Mouse (Mus musculus): Measurements from ENCODE around the gene Kcnq4. TPM values are rescaled to one million over a fixed set of nuclear protein-coding genes. Genes with fewer than 3 reads are reported as not detected.

The Kcnq4 gene
- polyA plus RNA-seq, 1 experiment from 2014 or later, result 0.54 TPM

DNA sequence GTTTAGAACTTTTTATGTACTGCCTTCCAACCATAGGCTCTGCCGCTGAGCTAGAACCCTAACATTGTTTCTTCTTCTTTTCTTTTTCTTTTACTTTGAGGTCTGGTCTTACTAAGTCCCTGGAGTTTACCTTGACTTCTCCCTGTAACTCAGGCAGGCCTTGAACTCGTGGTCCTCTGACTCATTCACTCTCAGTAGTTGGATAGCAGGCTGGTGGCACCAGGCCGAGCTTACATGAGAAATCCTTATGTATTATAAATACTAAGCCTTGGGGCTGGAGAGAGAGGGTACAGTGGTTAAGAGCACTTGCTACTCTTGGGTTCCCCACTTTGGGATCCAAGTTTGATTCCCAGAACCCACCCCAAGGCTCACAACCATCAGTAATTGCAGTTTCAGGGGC lies 74.8 kb downstream of the Kcnq4 start:
- 87% methylated on average over 3 of the region's 3 CpGs for WGBS
- Histone ChIP-seq H3K27ac (replicated peaks in 1 of 2; ENCODE audit: control insufficient read depth in 1 of 2, insufficient read depth in 1 of 2, low read depth in 2 of 2, low read length in 2 of 2) (no peak overlapping the region), H3K36me3 (ENCODE audit: control insufficient read depth, insufficient read depth, low read length) (no peaks in the 10 kb centered on the region), H3K4me3 (ENCODE audit: control insufficient read depth in 1 of 2, insufficient read depth in 1 of 2, low read depth in 1 of 2, low read length in 2 of 2) (no peak overlapping the region), H3K27me3 (ENCODE audit: control insufficient read depth, insufficient read depth, low read length) (no peaks in the 10 kb centered on the region), H3K9me3 (ENCODE audit: control insufficient read depth, low read length) (no peaks in the 10 kb centered on the region), H3K4me2 (ENCODE audit: low read length) (no peak overlapping the region), H3K4me1 (ENCODE audit: control insufficient read depth in 2 of 2, insufficient read depth in 2 of 2, low read length in 2 of 2) (peaks cover 7 to 8% of the 10 kb centered on the region in 2 experiments; a peak in 2 of 4 replicates), H3K9ac (ENCODE audit: low read length) (no peak overlapping the region)
- ATAC-seq (ENCODE audit: insufficient number of reproducible peaks, insufficient read depth, low FRiP score, low read depth), result no peak

DNA sequence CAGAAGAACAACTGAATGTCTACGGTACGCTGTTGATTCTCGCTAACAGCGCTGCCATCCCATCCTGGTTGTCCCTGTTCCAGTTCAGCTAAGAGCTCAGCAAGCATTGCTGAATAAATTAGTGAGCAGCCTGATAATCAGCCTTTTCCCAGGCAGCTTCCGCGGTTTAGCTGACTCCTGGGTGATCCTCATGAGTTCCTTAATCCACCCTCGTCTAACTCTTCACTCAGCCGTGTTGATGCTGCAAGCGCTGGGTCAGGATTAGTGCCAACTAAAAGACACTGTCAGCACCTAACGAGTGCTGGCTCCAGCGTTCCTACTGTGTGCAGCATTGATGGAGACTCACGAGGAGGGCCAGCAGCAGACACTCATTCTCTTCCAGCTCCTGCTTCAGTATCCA lies 77.4 kb downstream of the Kcnq4 start:
- Histone ChIP-seq H3K9me3 (ENCODE audit: control insufficient read depth, low read length) (no peaks in the 10 kb centered on the region), H3K27me3 (ENCODE audit: control insufficient read depth, insufficient read depth, low read length) (peaks cover 10% of the 10 kb centered on the region; the same call in 1 of the 2 replicates), H3K4me2 (ENCODE audit: low read length) (no peak overlapping the region), H3K27ac (replicated peaks in 1 of 2; ENCODE audit: control insufficient read depth in 1 of 2, insufficient read depth in 1 of 2, low read depth in 2 of 2, low read length in 2 of 2) (no peak overlapping the region), H3K4me1 (ENCODE audit: control insufficient read depth in 2 of 2, insufficient read depth in 2 of 2, low read length in 2 of 2) (peaks cover 9 to 22% of the 10 kb centered on the region in 2 experiments; a peak in 3 of 4 replicates), H3K36me3 (ENCODE audit: control insufficient read depth, insufficient read depth, low read length) (no peaks in the 10 kb centered on the region), H3K4me3 (ENCODE audit: control insufficient read depth in 1 of 2, insufficient read depth in 1 of 2, low read depth in 1 of 2, low read length in 2 of 2) (no peak overlapping the region), H3K9ac (ENCODE audit: low read length) (no peak overlapping the region)
- ATAC-seq (ENCODE audit: insufficient number of reproducible peaks, insufficient read depth, low FRiP score, low read depth), result no peak
- WGBS, result 42% methylated on average over 12 of the region's 12 CpGs

DNA sequence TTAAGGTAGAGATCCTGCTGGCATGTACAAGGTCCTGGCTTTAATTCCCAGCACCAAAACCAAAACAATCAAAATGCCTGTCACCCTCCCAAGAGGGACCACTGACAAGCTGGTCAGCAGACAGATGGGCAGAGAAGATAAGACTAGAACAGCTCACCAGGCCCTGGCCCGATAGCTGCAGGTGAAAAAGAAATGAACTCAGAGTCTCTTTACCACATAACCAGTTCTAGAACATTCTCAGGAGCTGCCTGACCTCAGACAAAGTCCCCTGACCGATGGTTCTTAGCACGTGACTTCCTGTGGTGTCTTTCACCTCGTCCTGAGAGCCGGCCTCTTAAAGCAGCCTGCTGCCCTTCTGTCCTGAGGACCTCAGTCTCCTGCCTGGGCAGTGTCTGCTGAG lies 78.8 kb downstream of the Kcnq4 start:
- H3K27me3 ChIP-seq (ENCODE audit: control insufficient read depth, insufficient read depth, low read length), result peaks cover 10% of the 10 kb centered on the region; the same call in 1 of the 2 replicates
- no peaks in the 10 kb centered on the region for H3K36me3 ChIP-seq (ENCODE audit: control insufficient read depth, insufficient read depth, low read length)
- no peak overlapping the region for H3K4me2 ChIP-seq (ENCODE audit: low read length)
- 73% methylated on average over 5 of the region's 5 CpGs for WGBS
- no peak overlapping the region for H3K9ac ChIP-seq (ENCODE audit: low read length)
- H3K4me3 ChIP-seq (ENCODE audit: control insufficient read depth in 1 of 2, insufficient read depth in 1 of 2, low read depth in 1 of 2, low read length in 2 of 2), result no peak overlapping the region
- no peak for ATAC-seq (ENCODE audit: insufficient number of reproducible peaks, insufficient read depth, low FRiP score, low read depth)
- no peaks in the 10 kb centered on the region for H3K9me3 ChIP-seq (ENCODE audit: control insufficient read depth, low read length)
- H3K4me1 ChIP-seq (ENCODE audit: control insufficient read depth in 2 of 2, insufficient read depth in 2 of 2, low read length in 2 of 2), result peaks cover 11 to 31% of the 10 kb centered on the region in 2 experiments; a peak in 3 of 4 replicates
- H3K27ac ChIP-seq (replicated peaks in 1 of 2; ENCODE audit: control insufficient read depth in 1 of 2, insufficient read depth in 1 of 2, low read depth in 2 of 2, low read length in 2 of 2), result no peak overlapping the region

DNA sequence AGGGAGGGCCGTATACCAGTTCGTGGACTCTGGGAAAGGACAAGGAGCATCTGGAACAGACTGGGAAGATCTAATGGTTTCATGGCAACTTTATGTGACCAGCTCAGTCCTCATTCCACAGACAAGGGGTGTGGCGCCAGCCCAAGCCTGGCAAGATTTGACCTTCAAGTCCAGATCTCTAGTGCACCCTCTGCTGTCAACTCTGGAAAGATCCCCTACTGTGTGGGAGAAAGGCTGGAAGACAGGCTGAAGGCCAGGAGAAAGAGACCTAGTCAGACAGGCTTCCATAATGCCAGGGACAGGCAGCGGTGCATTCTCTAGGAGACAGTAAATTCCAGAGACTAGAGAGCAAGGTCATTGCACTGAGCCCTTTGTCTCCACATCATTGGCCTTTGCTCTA lies 79.9 kb downstream of the Kcnq4 start:
- WGBS, result 77% methylated on average over 4 of the region's 4 CpGs

DNA sequence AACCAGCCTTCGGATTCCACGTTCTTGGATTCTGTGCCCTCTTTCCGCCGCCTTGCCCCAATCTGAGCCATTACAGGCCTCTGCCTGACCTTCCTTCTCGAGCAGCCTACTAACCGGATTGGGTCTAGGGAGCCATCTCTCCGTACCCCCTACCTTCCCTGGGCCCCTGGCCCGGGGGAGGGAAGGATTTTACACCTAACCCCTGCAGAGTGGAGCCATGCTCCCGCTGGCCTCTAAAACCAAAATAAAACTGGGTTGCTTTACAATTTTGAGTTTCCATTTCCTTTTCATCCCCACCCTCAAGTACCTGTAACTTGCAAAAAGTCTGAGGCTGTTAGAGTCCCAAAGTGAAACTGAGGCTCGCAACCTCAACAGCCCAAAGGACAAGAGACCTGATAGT lies 80.9 kb downstream of the Kcnq4 start:
- ATAC-seq (ENCODE audit: insufficient number of reproducible peaks, insufficient read depth, low FRiP score, low read depth), result no peak
- Histone ChIP-seq H3K4me2 (ENCODE audit: low read length) (peak overlapping the region; percentile 91), H3K4me1 (ENCODE audit: control insufficient read depth in 2 of 2, insufficient read depth in 2 of 2, low read length in 2 of 2) (peaks cover 11 to 29% of the 10 kb centered on the region in 2 experiments; a peak in 3 of 4 replicates), H3K9me3 (ENCODE audit: control insufficient read depth, low read length) (no peaks in the 10 kb centered on the region), H3K4me3 (ENCODE audit: control insufficient read depth in 1 of 2, insufficient read depth in 1 of 2, low read depth in 1 of 2, low read length in 2 of 2) (peak overlapping the region; percentile 71 to 75), H3K27me3 (ENCODE audit: control insufficient read depth, insufficient read depth, low read length) (peaks cover 10% of the 10 kb centered on the region; the same call in 1 of the 2 replicates), H3K36me3 (ENCODE audit: control insufficient read depth, insufficient read depth, low read length) (no peaks in the 10 kb centered on the region), H3K27ac (replicated peaks in 1 of 2; ENCODE audit: control insufficient read depth in 1 of 2, insufficient read depth in 1 of 2, low read depth in 2 of 2, low read length in 2 of 2) (peak overlapping the region; percentile 82 to 87), H3K9ac (ENCODE audit: low read length) (peak overlapping the region; percentile 85)
- WGBS, result 11% methylated on average over 10 of the region's 10 CpGs

More for the DNA sequence above, 79.9 kb downstream of the Kcnq4 start:
- H3K4me1 ChIP-seq (ENCODE audit: control insufficient read depth in 2 of 2, insufficient read depth in 2 of 2, low read length in 2 of 2), result peaks cover 11 to 29% of the 10 kb centered on the region in 2 experiments; a peak in 3 of 4 replicates
- H3K9ac ChIP-seq (ENCODE audit: low read length), result peak overlapping the region; percentile 85; the same call in 1 of the 2 replicates
- peak overlapping the region in 1 of 2 experiments; percentile 87; a peak in 1 of 4 replicates for H3K27ac ChIP-seq (replicated peaks in 1 of 2; ENCODE audit: control insufficient read depth in 1 of 2, insufficient read depth in 1 of 2, low read depth in 2 of 2, low read length in 2 of 2)
- H3K4me2 ChIP-seq (ENCODE audit: low read length), result peak overlapping the region; percentile 91
- no peak for ATAC-seq (ENCODE audit: insufficient number of reproducible peaks, insufficient read depth, low FRiP score, low read depth)
- no peaks in the 10 kb centered on the region for H3K36me3 ChIP-seq (ENCODE audit: control insufficient read depth, insufficient read depth, low read length)
- peaks cover 10% of the 10 kb centered on the region; the same call in 1 of the 2 replicates for H3K27me3 ChIP-seq (ENCODE audit: control insufficient read depth, insufficient read depth, low read length)
- H3K4me3 ChIP-seq (ENCODE audit: control insufficient read depth in 1 of 2, insufficient read depth in 1 of 2, low read depth in 1 of 2, low read length in 2 of 2), result peak overlapping the region in 1 of 2 experiments; percentile 71; a peak in 1 of 4 replicates
- H3K9me3 ChIP-seq (ENCODE audit: control insufficient read depth, low read length), result no peaks in the 10 kb centered on the region

DNA sequence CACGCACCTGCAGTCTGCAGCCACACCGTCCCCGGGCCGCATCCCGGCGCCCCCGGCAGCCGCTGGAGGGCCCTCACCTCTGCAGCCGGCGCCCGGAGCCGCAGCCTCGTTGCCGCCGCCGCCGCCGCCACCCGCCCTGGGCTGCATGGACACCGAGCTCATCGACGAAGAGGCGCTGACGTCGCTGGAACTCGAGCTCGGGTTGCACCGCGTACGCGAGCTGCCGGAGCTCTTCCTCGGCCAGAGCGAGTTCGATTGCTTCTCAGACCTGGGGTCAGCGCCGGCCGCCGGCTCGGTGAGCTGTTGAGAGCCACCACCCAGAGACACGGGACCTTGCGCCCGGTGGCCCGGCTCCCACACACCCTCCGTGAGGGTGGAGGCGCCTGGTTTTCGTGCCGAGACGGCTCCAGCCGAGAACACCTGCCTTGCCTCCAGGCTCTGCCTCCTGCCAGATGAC lies 81.3 kb downstream of the Kcnq4 start:
- no peaks in the 10 kb centered on the region for H3K36me3 ChIP-seq (ENCODE audit: control insufficient read depth, insufficient read depth, low read length)
- peak; percentile 43 for ATAC-seq (ENCODE audit: insufficient number of reproducible peaks, insufficient read depth, low FRiP score, low read depth)
- peak overlapping the region; percentile 71 to 75 for H3K4me3 ChIP-seq (ENCODE audit: control insufficient read depth in 1 of 2, insufficient read depth in 1 of 2, low read depth in 1 of 2, low read length in 2 of 2)
- WGBS, result under 1% methylated on average over 47 of the region's 50 CpGs
- H3K27me3 ChIP-seq (ENCODE audit: control insufficient read depth, insufficient read depth, low read length), result peaks cover 10% of the 10 kb centered on the region; the same call in 1 of the 2 replicates
- peak overlapping the region; percentile 85 for H3K9ac ChIP-seq (ENCODE audit: low read length)
- peaks cover 11 to 29% of the 10 kb centered on the region in 2 experiments; a peak in 3 of 4 replicates for H3K4me1 ChIP-seq (ENCODE audit: control insufficient read depth in 2 of 2, insufficient read depth in 2 of 2, low read length in 2 of 2)
- no peaks in the 10 kb centered on the region for H3K9me3 ChIP-seq (ENCODE audit: control insufficient read depth, low read length)
- H3K27ac ChIP-seq (replicated peaks in 1 of 2; ENCODE audit: control insufficient read depth in 1 of 2, insufficient read depth in 1 of 2, low read depth in 2 of 2, low read length in 2 of 2), result peak overlapping the region; percentile 82 to 87
- H3K4me2 ChIP-seq (ENCODE audit: low read length), result peak overlapping the region; percentile 91

DNA sequence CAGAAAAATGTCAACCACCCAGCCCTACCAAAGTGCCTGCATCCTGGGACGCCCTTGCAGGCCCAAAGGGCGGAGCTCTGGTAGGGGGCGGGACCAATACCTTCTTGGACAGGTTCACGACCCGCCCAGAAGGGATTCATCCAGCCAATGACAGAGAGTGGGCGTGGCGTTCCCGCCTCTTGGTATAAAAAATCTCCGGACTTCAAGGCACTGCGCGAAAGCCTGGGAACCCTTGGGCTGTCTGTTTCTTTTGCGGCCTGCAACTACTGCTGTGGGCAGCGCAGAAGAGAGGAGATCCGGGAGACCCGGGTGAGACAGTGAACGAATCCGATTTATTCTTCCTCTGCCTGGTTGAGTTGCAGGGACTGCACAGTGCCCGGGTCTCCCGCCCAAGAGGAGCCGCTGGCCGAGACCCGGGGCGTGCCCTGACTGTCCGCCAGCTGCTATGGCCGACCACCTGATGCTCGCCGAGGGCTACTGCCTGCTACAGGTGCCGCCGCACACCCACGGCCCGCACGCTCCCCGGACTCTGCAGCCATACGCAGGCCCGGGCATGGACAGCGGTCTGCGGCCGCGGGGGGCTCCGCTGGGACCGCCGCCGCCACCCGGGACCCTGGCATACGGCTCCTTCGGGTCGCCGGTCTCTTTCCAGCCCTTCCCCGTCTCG lies 81.9 kb downstream of the Kcnq4 start, which contains the start of gene Cited4:
Gene Cited4 (plus strand): TSS at position 215 of the 667 bp plus-strand sequence.
- peak; percentile 87 for ATAC-seq (ENCODE audit: insufficient number of reproducible peaks, insufficient read depth, low FRiP score, low read depth)
- peak within 1 kb of the TSS; percentile 71 to 75 for H3K4me3 ChIP-seq (ENCODE audit: control insufficient read depth in 1 of 2, insufficient read depth in 1 of 2, low read depth in 1 of 2, low read length in 2 of 2)
- peak within 1 kb of the TSS; percentile 91 for H3K4me2 ChIP-seq (ENCODE audit: low read length)
- peak within 1 kb of the TSS; percentile 82 to 87 for H3K27ac ChIP-seq (replicated peaks in 1 of 2; ENCODE audit: control insufficient read depth in 1 of 2, insufficient read depth in 1 of 2, low read depth in 2 of 2, low read length in 2 of 2)
- H3K4me1 ChIP-seq (ENCODE audit: control insufficient read depth in 2 of 2, insufficient read depth in 2 of 2, low read length in 2 of 2), result peaks cover 11 to 29% of the 10 kb centered on the region in 2 experiments; a peak in 3 of 4 replicates
- H3K9ac ChIP-seq (ENCODE audit: low read length), result peak within 1 kb of the TSS; percentile 85
- H3K36me3 ChIP-seq (ENCODE audit: control insufficient read depth, insufficient read depth, low read length), result no peaks in the 10 kb centered on the region
- peaks cover 10% of the 10 kb centered on the region; the same call in 1 of the 2 replicates for H3K27me3 ChIP-seq (ENCODE audit: control insufficient read depth, insufficient read depth, low read length)
- under 1% methylated on average over 50 of the region's 50 CpGs for WGBS
- H3K9me3 ChIP-seq (ENCODE audit: control insufficient read depth, low read length), result no peaks in the 10 kb centered on the region
